Mouse (Mus musculus) adrenal gland, adult (tissue): ENCODE data around the gene Gm13128.
"Not testable (repeated sequence)": the region's sequence is repeated elsewhere in the genome, so short reads cannot be mapped to it uniquely, and the experiment has no call there.

Source experiments
- DNase-seq, 2 experiments: peaks; one replicate each; pipeline ENCODE4 v3.0.0; 2022 to 2023; ENCODE audit warnings: low spot score in 1 of 2; ENCODE audit not compliant: inconsistent age in 2 of 2

The Gm13128 gene

GRCm38 (mm10) chr4:144329949-144330348 lies at the start of gene Gm13128:
Gm13128 (plus strand) TSS chr4:144330249.
- DNase-seq, result not testable (repeated sequence)

GRCm38 (mm10) chr4:144280388-144280787 lies 49.7 kb upstream of the Gm13128 start, which contains the start of gene Pramel5:
Pramel5 (minus strand) TSS chr4:144280488.
- not testable (repeated sequence) for DNase-seq

- peak; percentile 9 to 70 for DNase-seq
Measured at GRCm38 (mm10) chr4:144299414-144299813, 30.6 kb upstream of the Gm13128 start.

- not testable (repeated sequence) for DNase-seq
Measured at GRCm38 (mm10) chr4:144312666-144313460, 17.2 kb upstream of the Gm13128 start.

- not testable (repeated sequence) for DNase-seq
Measured at GRCm38 (mm10) chr4:144335856-144336255, 5.8 kb downstream of the Gm13128 start.

- DNase-seq, result not testable (repeated sequence)
Measured at GRCm38 (mm10) chr4:144357642-144358041, 27.6 kb downstream of the Gm13128 start, which contains the start of gene Gm13119. Gm13119 (plus strand) TSS chr4:144357942.

- DNase-seq, result no peak
Measured at GRCm38 (mm10) chr4:144377911-144378310, 47.9 kb downstream of the Gm13128 start, which contains the start of gene Pramef20. Pramef20 (minus strand) TSS chr4:144377933.
